Mouse (Mus musculus) activated CD4-positive, CD25-positive, alpha-beta regulatory T cell, adult 4 months (primary cell): ENCODE results near the gene Clstn2. TPM values are rescaled to one million over a fixed set of nuclear protein-coding genes. Genes with fewer than 3 reads are reported as not detected.

ENCODE experiments used
- ATAC-seq: one replicate; pipeline ENCODE4 v1.8.0; 2017
- polyA plus RNA-seq, 2 experiments: library from polyadenylated mRNA; unstranded; fragments of 100-300 nt; shearing (Covaris generic); gene quantifications; one replicate each; pipeline ENCODE4 v1.2.1; 2017

Clstn2 gene
- polyA plus RNA-seq, 2 experiments from 2014 or later = not detected

DNA sequence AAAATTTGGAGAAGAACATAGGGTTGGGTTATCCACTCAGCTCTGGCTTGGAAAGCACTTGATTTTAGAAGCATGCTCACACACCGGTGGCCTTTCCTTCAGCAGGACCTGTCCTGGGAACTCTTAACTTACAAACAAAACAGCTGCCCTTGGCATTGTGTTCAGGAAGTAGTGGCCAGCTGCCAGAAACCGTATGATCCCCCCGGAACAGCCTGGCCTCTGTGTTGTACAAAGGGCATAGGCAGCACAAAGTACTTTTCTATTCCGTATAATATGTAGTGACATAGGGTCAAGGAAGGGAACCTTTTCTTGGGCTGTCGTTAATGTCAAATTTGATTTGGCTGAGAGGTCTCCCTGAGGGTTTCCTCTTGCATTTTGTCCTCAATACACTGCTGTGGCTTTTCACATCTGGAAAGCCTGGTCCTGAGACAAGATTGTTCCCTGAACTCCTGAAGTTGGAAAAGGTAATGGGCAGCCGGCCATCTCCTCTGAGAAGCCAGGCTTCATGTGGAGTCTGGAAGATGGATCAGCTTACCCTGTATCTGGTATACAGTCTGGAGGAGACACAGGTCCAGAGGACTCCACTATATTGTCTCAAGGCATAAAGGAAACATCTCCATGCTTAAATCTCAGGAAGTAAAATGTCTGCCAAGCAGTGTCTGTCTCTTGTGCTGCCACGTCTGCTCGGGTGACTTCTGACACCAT lies 494.8 kb downstream of the Clstn2 start:
- no peak for ATAC-seq

DNA sequence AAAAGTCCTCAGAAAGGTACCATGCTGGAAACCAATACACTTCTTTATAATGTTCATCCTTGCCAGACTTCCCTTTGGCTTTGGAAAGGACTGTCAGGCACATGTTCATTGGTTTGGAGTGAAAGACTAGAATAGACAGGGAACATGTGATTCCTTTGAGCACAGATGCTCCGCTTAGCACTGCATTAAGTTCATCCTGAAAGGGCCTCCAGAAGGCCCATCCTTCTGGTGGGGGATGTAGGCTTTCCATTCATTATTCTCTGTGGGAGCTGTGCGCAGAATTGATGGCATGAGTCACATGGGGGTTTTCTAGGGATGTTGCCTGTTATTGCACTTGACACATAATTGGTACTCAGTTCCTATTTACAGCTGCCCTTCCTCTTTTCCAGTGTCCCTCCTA lies 498.8 kb downstream of the Clstn2 start:
- no peak for ATAC-seq

DNA sequence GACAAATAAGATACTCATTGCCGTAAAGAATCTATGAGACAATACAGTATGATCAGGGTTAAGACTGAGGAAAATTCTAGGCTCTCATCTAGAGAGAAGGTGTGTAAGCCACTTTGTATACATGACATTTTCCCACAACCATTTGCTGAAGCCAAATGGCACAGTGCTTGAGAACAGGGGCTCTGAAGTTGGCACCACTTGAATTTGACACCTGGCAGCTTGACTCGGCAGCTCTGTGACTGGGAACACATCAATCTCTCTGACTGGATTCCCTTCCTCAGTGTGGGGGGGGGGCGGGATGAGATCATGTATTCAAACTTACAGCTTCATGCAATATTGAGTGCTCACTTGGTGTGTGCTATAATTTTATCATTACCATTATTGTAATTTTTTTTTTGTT lies 499.7 kb downstream of the Clstn2 start:
- no peak for ATAC-seq

DNA sequence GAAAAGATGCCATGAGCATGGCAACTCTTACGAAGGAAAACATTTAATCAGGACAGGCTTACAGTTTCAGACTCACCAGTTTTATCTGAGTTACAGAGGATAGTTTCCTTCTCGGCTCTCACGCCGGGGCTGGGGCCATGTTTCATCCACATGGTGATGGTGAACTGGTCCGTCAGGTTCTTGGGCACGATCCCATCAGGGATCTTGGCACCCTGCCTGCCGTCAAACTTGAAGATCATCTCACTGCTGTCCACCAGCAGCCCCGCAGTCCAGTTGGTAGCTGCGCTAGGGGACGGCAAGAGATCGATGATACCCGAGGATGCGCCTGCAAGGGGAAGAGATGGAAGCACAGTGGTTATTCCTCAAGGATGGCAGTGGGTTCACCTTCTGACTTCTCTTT lies 500.4 kb downstream of the Clstn2 start:
- ATAC-seq = no peak

DNA sequence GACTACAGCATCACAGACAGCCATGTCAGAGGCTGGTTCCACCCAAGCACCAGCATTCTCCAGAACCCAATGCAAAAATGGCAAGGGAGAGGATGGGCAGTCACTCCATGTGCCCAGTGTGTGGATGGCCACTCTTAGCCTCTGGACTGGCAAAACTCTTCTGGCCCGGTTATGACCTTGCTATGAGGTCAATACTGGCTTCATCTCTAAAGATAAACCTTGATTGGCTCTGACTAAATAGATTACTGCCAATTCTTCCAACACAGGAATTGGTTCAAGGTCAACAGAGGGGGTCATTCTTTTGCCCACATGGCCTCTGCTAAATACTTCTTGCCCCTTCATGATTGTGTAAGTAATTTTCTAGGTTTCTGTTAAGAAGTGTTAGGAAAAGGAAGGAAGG lies 505.1 kb downstream of the Clstn2 start:
- ATAC-seq = no peak

DNA sequence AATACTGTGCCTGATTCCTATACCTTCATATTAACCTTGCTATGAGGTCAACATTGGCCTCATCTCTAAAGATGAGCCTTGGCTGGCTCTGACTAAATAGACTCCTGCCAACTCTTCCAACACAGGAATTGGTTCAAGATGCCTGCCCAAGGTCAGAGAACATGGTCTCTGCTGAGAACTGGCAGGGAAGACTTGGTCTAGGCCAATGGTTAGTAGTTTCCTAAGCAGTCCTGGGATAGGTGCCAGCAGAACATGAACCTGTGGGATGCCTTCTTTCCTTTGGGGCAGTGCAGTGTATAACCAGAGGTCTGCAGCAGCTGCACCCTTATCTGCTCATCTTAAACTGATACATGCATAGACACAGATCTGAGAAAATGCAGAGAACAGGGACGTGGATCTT lies 505.7 kb downstream of the Clstn2 start:
- ATAC-seq = no peak

DNA sequence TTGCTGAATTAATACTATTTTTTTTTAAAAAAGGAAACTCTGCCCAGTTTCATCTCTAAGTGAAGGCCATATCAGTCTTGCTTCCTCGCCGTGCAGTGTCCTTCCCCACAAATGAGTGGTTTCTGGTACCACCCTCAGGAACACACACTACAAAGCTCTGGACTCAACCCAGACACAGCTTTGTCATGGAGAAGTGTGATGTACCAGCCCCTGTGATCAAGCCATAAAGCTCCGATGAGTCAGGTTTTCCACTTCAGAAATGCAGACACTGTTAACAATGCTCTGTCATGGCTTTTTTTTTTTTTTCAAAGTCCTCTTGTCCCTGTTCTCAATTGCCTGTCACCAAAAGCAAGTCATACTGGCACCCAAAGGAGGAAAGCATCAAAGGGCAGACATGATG lies 507.4 kb downstream of the Clstn2 start:
- no peak for ATAC-seq

DNA sequence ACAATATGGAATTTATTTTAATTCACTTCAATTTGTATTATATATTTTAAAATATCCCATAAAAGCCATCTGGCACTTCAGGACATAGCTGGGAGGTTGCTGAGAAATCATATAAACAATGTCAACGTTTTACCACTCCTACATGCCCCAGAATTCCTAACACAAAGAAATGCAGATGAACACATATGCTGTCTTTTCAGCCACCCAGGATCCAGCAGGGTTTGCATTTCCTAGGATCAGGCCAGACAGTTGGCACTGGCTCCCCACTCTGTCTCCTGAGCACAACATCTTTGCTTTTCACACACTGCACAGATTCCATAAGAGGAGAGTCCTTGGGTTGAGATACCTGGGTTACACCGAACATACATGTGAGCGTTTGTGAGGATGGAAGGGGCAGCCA lies 508.1 kb downstream of the Clstn2 start:
- ATAC-seq = no peak

DNA sequence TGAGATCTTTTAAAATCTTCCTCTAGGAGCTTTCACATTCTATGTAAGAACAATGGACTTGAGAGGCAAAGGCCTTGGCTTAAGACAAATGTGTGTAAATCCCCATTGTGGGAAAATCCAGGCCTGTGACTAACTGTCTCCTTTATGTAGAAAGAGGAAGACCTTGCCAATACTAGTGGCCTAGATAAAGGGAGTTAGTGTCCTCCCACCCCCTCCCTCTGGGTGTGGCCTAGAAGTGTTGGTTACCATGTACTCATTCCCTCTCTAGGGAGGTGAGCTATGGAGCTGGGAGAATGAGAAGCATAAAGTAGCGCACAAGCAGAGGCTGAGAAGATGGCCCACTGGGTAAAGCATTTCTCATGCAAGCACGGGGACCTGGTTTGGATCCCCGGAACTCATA lies 512.2 kb downstream of the Clstn2 start:
- no peak for ATAC-seq

DNA sequence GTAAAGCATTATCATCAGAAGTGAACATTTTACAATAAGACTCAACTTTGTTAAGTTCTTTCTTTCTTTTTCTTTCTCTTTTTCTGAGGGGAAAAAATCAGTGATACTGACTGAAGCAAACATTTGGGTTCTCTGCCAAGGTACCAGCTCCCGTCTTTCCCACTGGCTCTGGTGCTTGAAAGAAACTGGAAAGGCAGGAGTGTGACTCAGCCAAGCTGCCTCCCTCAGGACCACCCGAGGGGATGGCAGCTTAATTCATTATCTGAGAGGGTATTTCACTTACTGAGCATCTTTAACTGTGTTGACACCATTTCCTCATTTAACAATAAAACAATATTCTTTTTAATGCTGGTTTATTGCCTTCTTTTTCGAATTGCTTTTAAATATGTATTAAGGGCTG lies 516.0 kb downstream of the Clstn2 start:
- ATAC-seq = no peak

DNA sequence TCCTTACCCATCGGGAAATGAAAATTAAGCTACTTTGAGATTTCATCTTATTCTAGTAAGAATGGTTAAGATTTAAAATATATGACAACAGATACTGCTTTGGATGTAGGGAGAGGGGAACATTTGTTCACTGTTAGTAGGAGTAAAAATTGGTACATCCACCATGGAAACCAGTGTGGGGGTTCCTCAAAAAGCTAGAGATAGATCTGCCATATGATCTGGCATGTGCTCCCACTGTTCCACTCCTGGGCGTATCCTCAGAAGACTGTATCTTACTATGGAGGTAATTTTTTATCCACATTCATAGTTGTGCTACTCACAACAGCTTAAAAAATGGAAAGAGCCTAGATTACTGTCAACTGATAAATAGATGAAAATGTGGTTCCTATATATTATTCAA lies 518.3 kb downstream of the Clstn2 start:
- ATAC-seq = no peak

DNA sequence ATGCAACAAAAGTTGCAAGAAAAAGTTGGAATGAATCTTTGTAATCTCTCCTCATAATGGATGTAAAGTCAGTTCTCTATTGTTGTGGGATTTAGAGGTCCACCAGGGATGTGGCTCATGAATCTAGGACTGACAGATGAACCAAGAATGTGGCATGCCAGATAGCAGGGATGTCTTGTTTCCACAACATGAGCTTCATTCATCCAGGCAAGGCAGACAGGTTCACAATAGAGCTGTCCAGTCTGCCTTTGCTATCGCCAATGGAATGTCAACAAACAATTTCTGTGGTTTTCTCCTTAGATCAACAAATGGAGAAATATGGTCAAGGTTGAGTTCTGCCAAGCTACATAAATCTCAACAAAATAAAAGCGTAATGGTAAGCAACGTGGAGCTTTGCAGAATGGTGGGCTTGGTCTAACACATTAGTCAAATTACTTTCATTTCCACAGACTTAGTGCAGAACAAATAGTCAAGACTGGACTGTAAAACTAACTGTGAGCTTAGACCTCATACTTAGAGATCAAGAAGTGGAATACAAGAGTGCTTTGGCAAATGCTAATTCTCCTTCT lies 520.6 kb downstream of the Clstn2 start:
- no peak for ATAC-seq

DNA sequence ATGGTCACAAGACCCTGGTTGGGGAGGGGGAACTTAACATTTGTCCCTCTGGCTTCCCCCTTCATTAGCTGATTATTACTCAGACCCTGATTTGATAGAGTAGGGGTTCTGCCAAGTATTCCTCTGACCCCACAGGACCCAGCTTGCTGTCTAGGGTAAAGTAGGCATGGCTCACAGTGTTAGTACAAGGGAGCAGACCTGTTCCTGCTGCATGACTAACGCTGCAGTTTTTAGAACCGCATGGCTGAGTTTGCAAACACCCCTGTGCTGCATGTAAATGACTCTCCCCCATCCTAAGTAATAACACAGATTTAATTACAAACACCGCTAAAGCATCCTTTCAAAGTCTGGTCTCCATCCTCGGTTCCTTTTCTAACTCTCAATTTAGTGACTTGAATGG lies 531.6 kb downstream of the Clstn2 start:
- ATAC-seq = no peak

DNA sequence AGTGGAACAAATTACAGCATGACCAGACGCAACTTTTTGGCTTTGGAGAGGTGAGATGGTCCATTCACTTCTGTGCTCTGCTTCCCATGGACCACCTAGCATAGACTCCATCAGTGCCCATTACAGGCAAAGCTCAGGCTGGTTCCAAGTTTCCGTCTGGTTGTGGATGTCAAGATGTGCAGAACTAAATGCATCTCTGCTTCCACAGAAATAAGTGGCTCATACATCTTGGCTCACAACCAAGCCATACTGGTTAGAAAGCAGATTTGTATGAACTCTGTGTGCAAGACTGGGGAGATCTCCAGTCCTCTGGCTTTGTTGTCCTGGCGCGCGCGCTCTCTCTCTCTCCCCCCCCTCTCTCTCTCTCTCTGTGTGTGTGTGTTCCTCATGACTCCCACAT lies 537.9 kb downstream of the Clstn2 start:
- ATAC-seq = no peak

DNA sequence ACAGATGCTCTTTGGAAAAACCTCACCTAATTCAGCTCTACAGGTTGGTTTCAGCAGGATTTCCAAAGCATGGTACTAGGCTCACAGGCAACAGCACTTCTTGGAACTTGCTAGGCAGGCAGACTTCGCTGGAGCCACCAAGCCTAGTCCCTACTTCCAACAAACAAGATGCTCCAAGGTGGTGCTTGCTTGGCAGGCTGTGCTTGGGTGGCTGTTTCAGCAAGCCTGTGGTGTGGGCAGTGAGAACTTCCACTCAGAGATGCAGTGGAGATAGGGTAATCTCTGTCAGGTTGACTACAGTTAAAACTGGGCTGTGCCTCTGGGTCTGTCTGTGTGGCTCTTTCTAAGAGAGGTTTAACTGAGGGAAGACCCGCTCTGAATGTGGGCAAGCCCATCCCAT lies 541.4 kb downstream of the Clstn2 start:
- no peak for ATAC-seq

DNA sequence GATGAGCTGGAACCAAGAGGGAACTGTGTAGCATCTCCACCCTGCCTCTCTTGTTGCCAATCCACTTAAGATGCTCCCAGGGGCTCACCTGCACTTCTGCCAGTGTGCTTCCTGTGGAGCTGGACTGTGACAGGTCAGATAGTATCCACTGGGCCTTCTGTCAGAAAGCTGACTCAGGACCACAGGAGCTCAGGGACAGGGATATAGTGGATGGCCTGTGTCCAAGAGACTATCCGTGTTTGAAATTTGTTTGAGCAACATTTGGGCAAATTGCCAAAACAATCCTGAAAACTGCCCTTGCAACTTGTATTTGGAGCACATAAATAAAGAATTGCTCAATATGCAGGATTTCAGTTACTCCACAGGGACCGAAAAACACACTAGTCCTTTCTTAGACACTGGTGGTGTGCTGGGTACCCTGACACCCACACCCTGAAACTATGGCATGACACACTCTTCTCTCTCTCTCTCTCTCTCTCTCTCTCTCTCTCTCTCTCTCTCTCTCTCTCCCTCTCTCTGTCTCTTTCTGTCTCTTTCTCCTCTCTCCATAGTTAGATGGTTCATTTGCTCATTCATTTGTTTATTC lies 542.3 kb downstream of the Clstn2 start:
- no peak for ATAC-seq

DNA sequence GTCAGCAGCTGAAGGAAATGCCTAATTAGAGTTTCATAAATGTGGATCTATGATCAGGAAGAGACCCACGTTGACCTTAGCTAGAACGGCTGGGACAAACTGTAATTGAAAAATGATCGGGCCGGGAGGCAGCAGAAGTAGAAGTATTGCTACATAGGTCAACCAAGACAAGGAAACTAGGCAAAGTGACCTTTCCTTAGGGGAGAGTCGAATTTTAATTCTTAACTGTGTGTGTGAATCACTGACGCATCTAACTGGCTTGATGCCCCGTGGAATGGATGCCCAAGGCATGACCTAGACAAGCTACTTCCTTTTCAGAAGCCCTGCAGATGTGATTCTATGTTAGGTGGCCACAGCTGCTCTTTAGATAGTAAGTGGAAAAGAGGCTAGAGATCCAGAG lies 546.2 kb downstream of the Clstn2 start:
- no peak for ATAC-seq

DNA sequence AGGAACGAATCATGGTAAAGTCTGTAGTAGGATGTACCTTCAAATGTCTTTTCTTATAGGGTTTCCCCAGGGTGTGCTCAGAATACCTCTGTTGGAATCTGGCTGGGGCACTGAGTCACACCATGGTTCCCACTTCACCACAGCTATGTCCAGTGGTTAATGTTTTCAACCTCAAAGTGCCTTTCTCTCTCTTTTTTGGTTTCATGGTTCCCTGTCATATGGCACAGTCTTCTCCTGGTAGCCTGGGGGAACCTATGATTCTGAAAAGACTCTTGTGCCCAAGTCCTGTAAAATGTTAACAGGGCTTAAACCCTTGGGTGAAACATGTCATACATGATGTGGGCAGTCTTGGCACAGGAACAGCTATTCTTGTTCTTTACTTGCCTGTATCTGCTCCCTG lies 551.8 kb downstream of the Clstn2 start:
- ATAC-seq = no peak

DNA sequence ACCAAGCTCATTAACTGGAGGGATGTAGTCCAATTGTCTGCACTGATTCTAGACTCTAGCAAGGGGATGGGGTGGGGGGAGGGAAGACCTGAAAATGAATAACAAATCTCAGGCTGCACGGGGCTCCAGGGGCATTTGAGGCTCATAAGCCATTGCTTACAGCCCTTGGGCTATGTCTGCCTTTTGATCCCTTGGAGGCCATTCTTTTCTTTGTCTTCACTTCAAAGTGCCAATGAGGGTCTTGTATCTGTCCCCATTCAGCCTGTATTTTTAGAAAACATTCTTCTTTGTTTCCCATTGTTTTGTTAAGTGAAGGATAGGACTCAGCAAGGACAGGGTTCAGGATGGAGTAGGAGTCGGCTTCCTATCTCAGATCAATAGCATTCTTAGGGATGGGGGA lies 556.0 kb downstream of the Clstn2 start:
- ATAC-seq = no peak

DNA sequence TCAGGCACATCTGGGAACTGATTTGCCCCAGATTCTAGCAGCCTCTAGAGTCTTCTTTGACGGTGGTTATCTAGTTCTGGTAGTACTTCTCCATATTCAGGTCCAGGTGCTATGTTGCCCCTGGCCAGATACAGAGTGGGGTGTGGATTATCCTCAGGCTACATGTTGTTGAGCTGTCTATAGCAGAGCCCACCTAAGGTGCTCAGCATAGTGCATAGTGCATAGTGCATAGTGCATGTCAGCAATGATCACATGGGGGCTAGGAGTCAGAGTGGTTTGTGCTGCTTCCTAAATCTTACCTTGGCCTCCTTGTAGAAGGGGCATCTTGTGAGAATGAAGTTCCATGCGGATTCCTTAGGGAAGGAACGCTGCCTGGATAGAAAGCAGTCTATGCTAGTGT lies 556.5 kb downstream of the Clstn2 start:
- ATAC-seq = no peak

DNA sequence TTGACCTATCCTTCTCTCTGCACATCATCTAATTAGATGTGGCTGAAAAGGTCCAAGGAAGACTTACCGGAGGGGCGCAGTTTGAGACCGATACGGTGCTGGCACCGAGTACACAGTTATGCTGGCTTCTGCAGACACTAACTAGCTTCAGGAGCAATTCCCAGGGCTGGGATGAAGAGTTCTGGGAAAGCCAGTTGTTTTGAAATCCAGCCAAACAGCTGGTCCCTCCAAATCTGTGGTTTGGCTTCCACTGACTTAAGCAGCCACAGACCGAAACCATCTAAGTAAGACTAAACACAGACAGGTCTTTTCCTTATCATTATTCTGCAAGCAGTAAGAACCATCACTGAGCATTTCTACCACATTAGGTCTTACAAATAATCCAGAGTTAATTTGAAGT lies 558.1 kb downstream of the Clstn2 start:
- ATAC-seq = no peak

DNA sequence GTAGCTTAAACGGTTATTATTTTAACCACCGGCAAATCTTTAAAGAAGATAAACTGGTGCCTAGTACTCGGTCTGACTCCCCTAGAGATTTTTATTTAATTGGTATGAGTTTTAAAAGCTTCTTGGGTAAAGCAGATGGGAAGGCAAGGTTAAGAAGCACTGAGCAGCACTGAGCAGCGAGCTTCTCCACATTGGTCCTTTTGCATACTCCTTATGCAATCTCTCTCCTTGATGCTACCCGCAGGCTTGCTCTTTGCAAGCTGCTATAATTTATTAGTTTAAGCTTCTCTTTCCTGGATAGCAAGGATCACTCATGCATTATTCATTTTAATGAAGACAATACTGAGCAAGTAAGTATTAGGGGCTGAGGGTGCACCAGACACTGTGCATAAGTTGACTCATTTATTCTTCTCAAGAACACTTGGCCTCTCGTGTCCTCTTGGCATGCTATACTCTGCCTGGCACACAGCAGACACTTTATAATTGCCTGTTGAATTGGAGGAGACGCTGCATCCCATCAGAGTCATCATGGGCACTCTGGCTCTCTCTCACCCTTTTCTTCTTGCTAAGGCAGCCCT lies 561.9 kb downstream of the Clstn2 start:
- no peak for ATAC-seq

DNA sequence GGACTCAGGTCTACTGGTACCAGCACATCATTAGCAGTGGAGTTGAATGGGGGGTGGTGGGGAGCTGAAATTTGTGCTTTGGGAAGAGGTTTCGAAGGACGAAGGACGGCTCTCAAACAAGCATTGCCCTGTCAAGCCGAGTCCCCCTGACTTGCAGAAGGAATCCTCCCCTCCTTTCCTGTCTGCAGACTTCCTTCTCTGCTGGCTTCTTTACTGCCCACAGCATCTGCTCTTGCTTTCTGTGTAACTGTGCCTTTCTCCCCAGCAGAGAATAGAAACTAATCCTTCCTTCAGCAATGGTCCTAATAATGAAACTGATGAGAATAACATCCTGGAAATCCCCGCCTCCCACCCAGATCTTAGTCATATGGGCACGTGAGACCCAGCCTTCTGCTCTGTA lies 572.5 kb downstream of the Clstn2 start:
- ATAC-seq = no peak

DNA sequence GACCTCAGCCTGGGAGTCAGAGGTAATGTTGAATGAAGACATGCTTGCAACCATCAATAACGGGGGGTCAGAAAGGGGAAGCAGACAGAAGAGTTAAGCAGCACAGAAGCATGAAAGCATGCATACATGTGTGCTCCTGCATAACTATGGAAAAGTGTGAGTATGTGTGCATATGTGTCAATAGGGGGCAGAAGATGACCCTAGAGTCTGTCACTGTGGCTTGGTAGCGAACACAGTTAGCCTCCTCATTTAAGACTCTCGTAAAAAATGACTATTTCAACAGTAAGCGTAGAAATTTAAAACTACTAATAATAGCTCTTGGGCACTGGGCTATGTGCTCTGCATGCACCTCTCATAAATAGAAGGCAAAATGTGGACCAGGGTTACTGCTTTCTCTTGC lies 573.2 kb downstream of the Clstn2 start:
- no peak for ATAC-seq
